Comparison of ENCODE assay signal across 9 mouse cellular contexts in the genomic region with DNA sequence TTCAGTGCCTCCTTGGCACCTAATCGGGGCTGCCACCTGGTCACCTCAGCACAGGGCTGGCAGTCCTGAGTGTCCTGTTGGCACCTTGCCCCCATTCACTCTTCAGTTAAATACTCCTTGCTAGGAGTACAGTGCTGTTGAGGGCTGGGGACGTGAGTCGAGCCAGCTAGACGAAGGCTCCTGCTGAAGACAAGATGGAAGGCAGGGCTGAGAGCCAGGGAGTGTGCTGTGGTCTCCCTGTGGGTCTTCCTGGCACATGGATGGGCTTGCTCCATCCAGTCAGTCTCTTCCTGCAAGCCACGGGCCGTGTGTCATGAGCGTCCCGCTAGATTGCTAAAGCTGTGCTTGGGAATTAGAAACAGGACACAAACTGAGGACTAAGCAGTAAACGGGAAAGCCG. TPM values are rescaled to one million over a fixed set of nuclear protein-coding genes. Genes with fewer than 3 reads are reported as not detected.
DNase-seq lines count a peak whose midpoint lies in the region; ATAC-seq and TF ChIP-seq lines count a peak whose summit lies in the region.
"Had no signal": no experiment of that assay in that cellular context is flagged by ENCODE, and none has a peak within 500 bp of the region (broad histone marks: within the 10 kb centered on the region; RNA-seq: fewer than 3 reads in every experiment).

No protein-coding gene starts in this region.

- ATAC-seq in erythroid progenitor cell, adult 5-6 weeks (replicated peaks; ENCODE audit: low FRiP score, poor library complexity, severe bottlenecking): peak; percentile 32; the same call in 1 of the 2 replicates

- H3K27ac ChIP-seq in layer of hippocampus, adult 2 months: peak overlapping the region; percentile 62

- no peak overlapping the region for H3K4me3 ChIP-seq in layer of hippocampus, adult 2 months

- peak; percentile 24 for DNase-seq in adrenal gland, postnatal 14 days
- DNase-seq in adrenal gland, adult 18-20 months (ENCODE audit: low spot score in 2 of 2): no peak
- DNase-seq in layer of hippocampus, adult 2 months (ENCODE audit: low spot score in 2 of 2): no peak
- no peak for DNase-seq in layer of hippocampus, adult 9-10 months (ENCODE audit: low spot score)
- DNase-seq in lung, postnatal 14 days: peak; percentile 54
- no peak for DNase-seq in frontal cortex, postnatal 10 days (ENCODE audit: low spot score in 2 of 2)
- no peak for DNase-seq in layer of hippocampus, postnatal 25 days (ENCODE audit: extremely low spot score in 1 of 2, low spot score in 1 of 2)

- TF ChIP-seq CTCF in layer of hippocampus, adult 2 months (conservative IDR thresholded peaks at IDR 0.05): no peak

RNA-seq across cellular contexts. Expression of gene Gm10309, which starts 30.1 kb away (rescaled TPM):
- 0.38 TPM in 1 of 2 replicates, not detected in the other for total RNA-seq in adrenal gland, postnatal 14 days (2021)
- total RNA-seq in adrenal gland, adult 18-20 months (2021): under 1 TPM in 1 of 2 experiments, not detected in 1; 0.19 TPM
- total RNA-seq in layer of hippocampus, adult 2 months (2021): not detected
- not detected in 2 replicates for total RNA-seq in erythroid progenitor cell, adult 5-6 weeks (2015; ENCODE audit: low replicate concordance)
- not detected in 2 replicates for total RNA-seq in erythroid progenitor cell, adult 5-6 weeks (2017; ENCODE audit: low replicate concordance)
- total RNA-seq in layer of hippocampus, postnatal 25 days (2021): not detected
- total RNA-seq: layer of hippocampus, adult 18-20 months had no signal

Comparison
In these comparisons a context has a peak if more than half of its experiments do, and no peak if none do; other contexts are left out.
1. DNase-seq: peak in adrenal gland, postnatal 14 days (single experiment) and lung, postnatal 14 days (single experiment); none in adrenal gland, adult 18-20 months (0 of 2), layer of hippocampus, adult 2 months (0 of 2), layer of hippocampus, adult 9-10 months (single experiment), frontal cortex, postnatal 10 days (0 of 2) and layer of hippocampus, postnatal 25 days (0 of 2).